ENCODE assay signal across 8 mouse cellular contexts in genomic region chr10:80264341-80265148, GRCm38 (mm10). TPM values are rescaled to one million over a fixed set of nuclear protein-coding genes. Genes with fewer than 3 reads are reported as not detected.
DNase-seq lines count a peak whose midpoint lies in the region; ATAC-seq and TF ChIP-seq lines count a peak whose summit lies in the region.

No protein-coding gene starts in this region.

- H3K4me2 ChIP-seq in forebrain, postnatal 0 days (ENCODE audit: low read depth) = peak overlapping the region; percentile 65
- peak overlapping the region; percentile 84 for H3K4me2 ChIP-seq in lung, embryonic 15.5 days

- peak overlapping the region; percentile 91 to 98 for H3K4me3 ChIP-seq in MEL (ENCODE audit: control insufficient read depth in 1 of 2, insufficient read depth in 1 of 2, low read depth in 2 of 2, low read length in 2 of 2)
- H3K4me3 ChIP-seq in cerebellum, adult 2 months (replicated peaks; ENCODE audit: insufficient read depth, low read depth, low read length) = peak overlapping the region; percentile 82
- H3K4me3 ChIP-seq in forebrain, postnatal 0 days (ENCODE audit: low read depth, low read length) = peak overlapping the region; percentile 98
- H3K4me3 ChIP-seq in lung, embryonic 15.5 days = peak overlapping the region; percentile 98

- peak; percentile 26 to 28; a peak in 2 of 4 replicates for TF ChIP-seq EP300 in MEL (IDR thresholded peaks at IDR 0.05; ENCODE audit: low read depth in 1 of 2, low read length in 2 of 2)

- DNase-seq in MEL (ENCODE audit: low read depth, low spot score) = peak; percentile 98
- peak; percentile 99 to 100 for DNase-seq in cerebellum, adult 2 months
- peak; percentile 100 for DNase-seq in forebrain, postnatal 0 days
- peak; percentile 99 for DNase-seq in heart, postnatal 4 days
- DNase-seq in layer of hippocampus, adult 8-10 months (ENCODE audit: low spot score in 2 of 2) = peak; percentile 99
- peak; percentile 99 for DNase-seq in ovary, adult 18-20 months (ENCODE audit: low spot score)
- DNase-seq in thymus, postnatal 0 days (ENCODE audit: low spot score) = peak; percentile 100

- H3K79me2 ChIP-seq in MEL (ENCODE audit: control insufficient read depth, insufficient read depth, low read length, poor library complexity) = peaks cover 44% of the 10 kb centered on the region

- no peaks in the 10 kb centered on the region for H3K9me3 ChIP-seq in MEL (replicated peaks; ENCODE audit: insufficient read depth, low read length)
- no peaks in the 10 kb centered on the region for H3K9me3 ChIP-seq in forebrain, postnatal 0 days (ENCODE audit: low read length)
- no peaks in the 10 kb centered on the region for H3K9me3 ChIP-seq in lung, embryonic 15.5 days

- peaks cover 4 to 22% of the 10 kb centered on the region in 2 experiments for H3K36me3 ChIP-seq in MEL (ENCODE audit: control insufficient read depth in 1 of 2, insufficient read depth in 2 of 2, low read length in 2 of 2)
- H3K36me3 ChIP-seq in forebrain, postnatal 0 days (ENCODE audit: insufficient read depth) = no peaks in the 10 kb centered on the region
- peaks cover 11% of the 10 kb centered on the region for H3K36me3 ChIP-seq in lung, embryonic 15.5 days

- peak; percentile 83 to 84; a peak in 3 of 4 replicates for TF ChIP-seq POLR2A in MEL (IDR thresholded peaks at IDR 0.05; ENCODE audit: control insufficient read depth in 1 of 2, insufficient read depth in 1 of 2, low read depth in 1 of 2, low read length in 2 of 2, poor library complexity in 1 of 2)
- peak; percentile 75 for TF ChIP-seq POLR2A in cerebellum, adult 2 months (IDR thresholded peaks at IDR 0.05; ENCODE audit: borderline replicate concordance, insufficient read depth, low read length)

- 2% methylated on average over 81 of the region's 81 CpGs for WGBS in cerebellum, adult 2 months
- WGBS in forebrain, postnatal 0 days = 2% methylated on average over 80 of the region's 81 CpGs
- whole genome bisulfite sequencing in lung, embryonic 15.5 days = under 1% methylated on average over 80 of the region's 81 CpGs

- 0 out of 6 replicates have a peak, but pooled peaks of 1 of the 3 experiments have one; percentile 2 for TF ChIP-seq CTCF in MEL (IDR thresholded peaks at IDR 0.05 in 2 of 3, conservative IDR thresholded peaks at IDR 0.05 in 1 of 3; ENCODE audit: control insufficient read depth in 1 of 3, insufficient read depth in 1 of 3, low read depth in 2 of 3, low read length in 3 of 3, poor library complexity in 1 of 3, severe bottlenecking in 1 of 3)
- TF ChIP-seq CTCF in cerebellum, adult 2 months (IDR thresholded peaks at IDR 0.05; ENCODE audit: borderline replicate concordance, insufficient read depth, low read depth, low read length) = no peak
- TF ChIP-seq CTCF in forebrain, postnatal 0 days (IDR thresholded peaks at IDR 0.05; ENCODE audit: low read depth) = 0 out of 2 replicates have a peak, but pooled peaks have one; percentile 5

- peak overlapping the region; percentile 93 for H3K9ac ChIP-seq in MEL (ENCODE audit: control insufficient read depth, low read depth, low read length, poor library complexity, severe bottlenecking)
- H3K9ac ChIP-seq in forebrain, postnatal 0 days = peak overlapping the region; percentile 97
- peak overlapping the region; percentile 99 for H3K9ac ChIP-seq in lung, embryonic 15.5 days

- H3K27me3 ChIP-seq in MEL (ENCODE audit: control insufficient read depth in 1 of 2, insufficient read depth in 2 of 2, low read length in 2 of 2) = no peaks in the 10 kb centered on the region
- no peaks in the 10 kb centered on the region for H3K27me3 ChIP-seq in cerebellum, adult 2 months (ENCODE audit: control insufficient read depth, insufficient read depth, low read length)
- H3K27me3 ChIP-seq in forebrain, postnatal 0 days (ENCODE audit: insufficient read depth, low read length) = no peaks in the 10 kb centered on the region
- H3K27me3 ChIP-seq in lung, embryonic 15.5 days = no peaks in the 10 kb centered on the region

- peaks cover 6 to 34% of the 10 kb centered on the region in 2 experiments; a peak in 3 of 4 replicates for H3K4me1 ChIP-seq in MEL (ENCODE audit: control insufficient read depth in 1 of 2, insufficient read depth in 2 of 2, low read length in 2 of 2)
- peaks cover 16% of the 10 kb centered on the region for H3K4me1 ChIP-seq in cerebellum, adult 2 months (ENCODE audit: control insufficient read depth, insufficient read depth, low read length)
- peaks cover 23% of the 10 kb centered on the region for H3K4me1 ChIP-seq in forebrain, postnatal 0 days (ENCODE audit: insufficient read depth)
- H3K4me1 ChIP-seq in lung, embryonic 15.5 days = peaks cover 59% of the 10 kb centered on the region

- H3K27ac ChIP-seq in MEL (ENCODE audit: control insufficient read depth, low read depth, low read length) = peak overlapping the region; percentile 74
- H3K27ac ChIP-seq in cerebellum, adult 2 months (ENCODE audit: insufficient read depth, low read length) = peak overlapping the region; percentile 86
- peak overlapping the region; percentile 70 for H3K27ac ChIP-seq in forebrain, postnatal 0 days (ENCODE audit: low read depth, low read length)
- H3K27ac ChIP-seq in lung, embryonic 15.5 days = peak overlapping the region; percentile 73

- TF ChIP-seq RAD21 in MEL (IDR thresholded peaks at IDR 0.05; ENCODE audit: low read depth, low read length) = no peak

- ATAC-seq in forebrain, postnatal 0 days = peak; percentile 84
- ATAC-seq in lung, embryonic 15.5 days (ENCODE audit: borderline replicate concordance, extremely low read depth, low FRiP score, low TSS enrichment) = peak; percentile 35

RNA-seq across cellular contexts. Expression of gene Dazap1, which starts 3.3 kb away (rescaled TPM):
- 159 and 166 TPM in 2 replicates for total RNA-seq in MEL (2012; rRNA removed)
- 100 to 1,000 TPM in 1 of 2 experiments, not detected in 1; 236 TPM for polyA plus RNA-seq in MEL (2012; ENCODE audit: insufficient read depth in 1 of 2, insufficient read length in 2 of 2, low read depth in 1 of 2, low replicate concordance in 2 of 2, missing spikeins in 1 of 2)
- 90.2 and 92.7 TPM in 2 replicates for polyA plus RNA-seq in cerebellum, adult 2 months (2012; rRNA removed)
- 120 and 122 TPM in 2 replicates for total RNA-seq in forebrain, postnatal 0 days (2014; rRNA removed)
- 42.4 and 46.1 TPM in 2 replicates for polyA plus RNA-seq in forebrain, postnatal 0 days (2015; fragmentation: Nextera tagmentation; extraction: Ambion mirVana)
- 100 to 1,000 TPM; 131 to 140 TPM for total RNA-seq in heart, postnatal 4 days (2021)
- total RNA-seq in layer of hippocampus, adult 8-10 months (2022) = 10 to 100 TPM; 84.8 to 98.3 (median 91.6) TPM
- polyA plus RNA-seq in lung, embryonic 15.5 days (2015; fragmentation: Nextera tagmentation; extraction: Ambion mirVana) = 58.9 and 67.0 TPM in 2 replicates
- 48.9 and 56.1 TPM in 2 replicates for polyA plus RNA-seq in thymus, postnatal 0 days (2015; fragmentation: Nextera tagmentation; extraction: Ambion mirVana)

RNA-seq across cellular contexts. Expression of gene Gamt, which starts 3.7 kb away (rescaled TPM):
- total RNA-seq in MEL (2012; rRNA removed) = 4.1 and 6.0 TPM in 2 replicates
- 1 to 10 TPM in 1 of 2 experiments, not detected in 1; 8.4 TPM for polyA plus RNA-seq in MEL (2012; ENCODE audit: insufficient read depth in 1 of 2, insufficient read length in 2 of 2, low read depth in 1 of 2, low replicate concordance in 2 of 2, missing spikeins in 1 of 2)
- polyA plus RNA-seq in cerebellum, adult 2 months (2012; rRNA removed) = 52.9 and 54.5 TPM in 2 replicates
- total RNA-seq in forebrain, postnatal 0 days (2014; rRNA removed) = 15.2 and 18.2 TPM in 2 replicates
- 20.8 and 21.8 TPM in 2 replicates for polyA plus RNA-seq in forebrain, postnatal 0 days (2015; fragmentation: Nextera tagmentation; extraction: Ambion mirVana)
- total RNA-seq in heart, postnatal 4 days (2021) = 10 to 100 TPM; 18.5 to 23.4 TPM
- total RNA-seq in layer of hippocampus, adult 8-10 months (2022) = 10 to 100 TPM; 22.4 to 34.7 (median 27.9) TPM
- 29.3 and 30.2 TPM in 2 replicates for polyA plus RNA-seq in lung, embryonic 15.5 days (2015; fragmentation: Nextera tagmentation; extraction: Ambion mirVana)
- polyA plus RNA-seq in thymus, postnatal 0 days (2015; fragmentation: Nextera tagmentation; extraction: Ambion mirVana) = 5.5 and 5.9 TPM in 2 replicates

RNA-seq across cellular contexts. Expression of gene Ndufs7, which starts 15.6 kb away (rescaled TPM):
- 341 and 377 TPM in 2 replicates for total RNA-seq in MEL (2012; rRNA removed)
- 100 to 1,000 TPM in 1 of 2 experiments, not detected in 1; 458 TPM for polyA plus RNA-seq in MEL (2012; ENCODE audit: insufficient read depth in 1 of 2, insufficient read length in 2 of 2, low read depth in 1 of 2, low replicate concordance in 2 of 2, missing spikeins in 1 of 2)
- polyA plus RNA-seq in cerebellum, adult 2 months (2012; rRNA removed) = 668 and 680 TPM in 2 replicates
- 162 and 212 TPM in 2 replicates for total RNA-seq in forebrain, postnatal 0 days (2014; rRNA removed)
- polyA plus RNA-seq in forebrain, postnatal 0 days (2015; fragmentation: Nextera tagmentation; extraction: Ambion mirVana) = 343 and 394 TPM in 2 replicates
- 100 to 1,000 TPM; 480 to 520 TPM for total RNA-seq in heart, postnatal 4 days (2021)
- 100 to 1,000 TPM; 190 to 206 (median 201) TPM for total RNA-seq in layer of hippocampus, adult 8-10 months (2022)
- polyA plus RNA-seq in lung, embryonic 15.5 days (2015; fragmentation: Nextera tagmentation; extraction: Ambion mirVana) = 321 and 329 TPM in 2 replicates
- polyA plus RNA-seq in thymus, postnatal 0 days (2015; fragmentation: Nextera tagmentation; extraction: Ambion mirVana) = 319 and 339 TPM in 2 replicates

RNA-seq across cellular contexts. Expression of gene Rps15, which starts 27.7 kb away (rescaled TPM):
- total RNA-seq in MEL (2012; rRNA removed) = 3,963 and 4,320 TPM in 2 replicates
- 1,000 to 10,000 TPM; 1,331 to 3,905 TPM for polyA plus RNA-seq in MEL (2012; ENCODE audit: insufficient read depth in 1 of 2, insufficient read length in 2 of 2, low read depth in 1 of 2, low replicate concordance in 2 of 2, missing spikeins in 1 of 2)
- polyA plus RNA-seq in cerebellum, adult 2 months (2012; rRNA removed) = 1,303 and 1,454 TPM in 2 replicates
- 1,181 and 1,718 TPM in 2 replicates for total RNA-seq in forebrain, postnatal 0 days (2014; rRNA removed)
- polyA plus RNA-seq in forebrain, postnatal 0 days (2015; fragmentation: Nextera tagmentation; extraction: Ambion mirVana) = 681 and 897 TPM in 2 replicates
- total RNA-seq in heart, postnatal 4 days (2021) = 1,000 to 10,000 TPM in 1 of 2 experiments, 100 to 1,000 TPM in 1; 949 to 1,003 TPM
- 1,000 to 10,000 TPM in 1 of 4 experiments, 100 to 1,000 TPM in 3; 755 to 1,005 (median 888) TPM for total RNA-seq in layer of hippocampus, adult 8-10 months (2022)
- 907 and 974 TPM in 2 replicates for polyA plus RNA-seq in lung, embryonic 15.5 days (2015; fragmentation: Nextera tagmentation; extraction: Ambion mirVana)
- 1,158 and 1,206 TPM in 2 replicates for polyA plus RNA-seq in thymus, postnatal 0 days (2015; fragmentation: Nextera tagmentation; extraction: Ambion mirVana)

RNA-seq across cellular contexts. Expression of gene Apc2, which starts 31.2 kb away (rescaled TPM):
- 0.39 and 0.58 TPM in 2 replicates for total RNA-seq in MEL (2012; rRNA removed)
- 1 to 10 TPM in 1 of 2 experiments, not detected in 1; 1.2 TPM for polyA plus RNA-seq in MEL (2012; ENCODE audit: insufficient read depth in 1 of 2, insufficient read length in 2 of 2, low read depth in 1 of 2, low replicate concordance in 2 of 2, missing spikeins in 1 of 2)
- 67.1 and 69.1 TPM in 2 replicates for polyA plus RNA-seq in cerebellum, adult 2 months (2012; rRNA removed)
- 309 and 328 TPM in 2 replicates for total RNA-seq in forebrain, postnatal 0 days (2014; rRNA removed)
- polyA plus RNA-seq in forebrain, postnatal 0 days (2015; fragmentation: Nextera tagmentation; extraction: Ambion mirVana) = 85.3 and 112 TPM in 2 replicates
- total RNA-seq in heart, postnatal 4 days (2021) = 1 to 10 TPM; 6.0 to 6.2 TPM
- 100 to 1,000 TPM in 3 of 4 experiments, 10 to 100 TPM in 1; 90.4 to 113 (median 110) TPM for total RNA-seq in layer of hippocampus, adult 8-10 months (2022)
- polyA plus RNA-seq in lung, embryonic 15.5 days (2015; fragmentation: Nextera tagmentation; extraction: Ambion mirVana) = 0.59 and 1.3 TPM in 2 replicates
- polyA plus RNA-seq in thymus, postnatal 0 days (2015; fragmentation: Nextera tagmentation; extraction: Ambion mirVana) = 0.10 and 0.24 TPM in 2 replicates

Comparison
In these comparisons a context has a peak if more than half of its experiments do, and no peak if none do; other contexts are left out.
1. Peak in every context shown above with its lines: DNase-seq, ATAC-seq, H3K4me3 ChIP-seq and H3K27ac ChIP-seq.